Mouse (Mus musculus) lung, adult 10 weeks (tissue): Measurements from ENCODE around the gene Olfr418. TPM values are rescaled to one million over a fixed set of nuclear protein-coding genes. Genes with fewer than 3 reads are reported as not detected.

Experiments used
- polyA plus RNA-seq: library from polyadenylated mRNA; stranded (reverse); fragments of 350-450 nt; fragmentation: Illumina TruSeq; extraction: RNeasy Lipid Tissue Mini Kit (QIAGEN cat#74804); gene quantifications from one replicate; pipeline ENCODE4 v1.2.3, GENCODE M21; 2014; ENCODE audit warnings: low read depth, low replicate concordance; ENCODE audit not compliant: insufficient read depth

The Olfr418 gene
- not detected for polyA plus RNA-seq

GRCm38 (mm10) chr1:173265701-173266100 lies at the start of gene Olfr418:
Olfr418 (plus strand) TSS chr1:173266001.

GRCm38 (mm10) chr1:173227081-173227480 lies 38.7 kb upstream of the Olfr418 start, which contains the start of gene Fcer1a:
Fcer1a (minus strand) TSS chr1:173227214.

GRCm38 (mm10) chr1:173277677-173278076 lies 11.9 kb downstream of the Olfr418 start, which contains the start of gene Mptx2:
Mptx2 (minus strand) TSS chr1:173277777.

Other genes starting within 250 kb of the Olfr418 start
- gene Olfr1408, start 128.6 kb upstream of the Olfr418 start, polyA plus RNA-seq = not detected
- gene Olfr1406, start 75.4 kb upstream of the Olfr418 start, polyA plus RNA-seq = not detected
- not detected for gene Olfr218, start 68.2 kb upstream of the Olfr418 start, polyA plus RNA-seq
- not detected for gene Olfr1404, start 53.6 kb upstream of the Olfr418 start, polyA plus RNA-seq
- gene Fcer1a, start 38.8 kb upstream of the Olfr418 start, polyA plus RNA-seq = 0.33 TPM
- not detected for gene Mptx2, start 11.8 kb downstream of the Olfr418 start, polyA plus RNA-seq
- 1.1 TPM for gene Ackr1, start 67.7 kb downstream of the Olfr418 start, polyA plus RNA-seq
- gene Aim2, start 84.9 kb downstream of the Olfr418 start, polyA plus RNA-seq = 3.7 TPM
- gene Cadm3, start 101.7 kb downstream of the Olfr418 start, polyA plus RNA-seq = 0.82 TPM
- gene Ifi206, start 225.0 kb downstream of the Olfr418 start, polyA plus RNA-seq = 2.8 TPM